Mouse (Mus musculus): Measurements from ENCODE around the gene Plrg1. TPM values are rescaled to one million over a fixed set of nuclear protein-coding genes. Genes with fewer than 3 reads are reported as not detected.

The Plrg1 gene
- polyA plus RNA-seq (2015; fragmentation: Nextera tagmentation; extraction: Ambion mirVana): 84.2 and 85.6 TPM in 2 replicates

DNA sequence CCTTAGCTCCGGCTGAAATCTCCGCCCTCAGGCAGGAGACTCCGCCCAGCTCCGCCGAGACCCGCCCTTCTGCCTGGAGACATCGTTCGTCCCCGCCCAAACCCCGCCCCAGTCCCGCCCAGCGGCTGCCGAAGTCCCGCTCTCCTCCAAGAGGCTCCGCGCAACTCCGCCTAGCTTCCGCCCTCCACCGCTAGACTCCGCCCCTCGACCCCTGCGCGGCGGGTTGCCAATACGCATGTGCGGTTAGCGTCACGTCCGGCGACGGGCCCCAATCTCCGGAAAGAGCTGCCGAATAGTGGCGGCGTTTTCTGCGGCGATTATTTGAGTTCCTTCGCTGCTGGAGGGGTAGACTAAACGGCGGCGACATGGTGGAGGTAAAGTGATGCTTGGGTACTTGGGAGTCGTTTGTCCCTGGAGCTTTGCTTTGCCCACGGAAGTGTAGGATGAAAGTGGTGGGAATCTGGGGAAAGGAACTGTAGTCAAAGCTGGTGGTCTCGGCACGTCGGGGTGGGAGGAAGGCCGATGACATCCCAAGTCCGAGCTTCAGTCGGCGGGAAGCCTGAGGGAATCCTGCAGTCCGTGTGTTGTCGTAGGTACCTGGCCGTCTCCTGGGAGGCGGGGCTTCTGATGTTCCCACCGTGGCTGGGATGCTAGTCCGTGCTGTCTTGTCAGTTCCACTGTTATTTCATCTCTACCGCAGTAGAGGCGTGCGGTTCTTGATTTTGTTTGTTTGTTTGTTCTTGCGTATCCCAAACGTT lies at the start of gene Plrg1:
Gene Plrg1, plus strand, starts transcription at position 242 of the 758 bp plus-strand sequence.
- ATAC-seq (ENCODE audit: insufficient read depth, low FRiP score, low read depth): peak; percentile 99
- Histone ChIP-seq H3K36me3 (peaks cover 15% of the 10 kb centered on the region), H3K4me1 (peaks cover 5% of the 10 kb centered on the region; the same call in 1 of the 2 replicates), H3K9ac (peak within 1 kb of the TSS; percentile 77), H3K4me2 (peak within 1 kb of the TSS; percentile 76), H3K27ac (peak within 1 kb of the TSS; percentile 75), H3K9me3 (no peaks in the 10 kb centered on the region), H3K27me3 (replicated peaks) (no peaks in the 10 kb centered on the region), H3K4me3 (replicated peaks) (peak within 1 kb of the TSS; percentile 84)
- under 1% methylated on average over 61 of the region's 61 CpGs for WGBS

GRCm38 (mm10) chr3:83007557-83007956 lies 47.8 kb upstream of the Plrg1 start, which contains the start of gene Fgg:
TSS of gene Fgg (plus strand) at chr3:83007724.
- Histone ChIP-seq H3K4me1 (no peaks in the 10 kb centered on the region), H3K36me3 (no peaks in the 10 kb centered on the region), H3K27me3 (replicated peaks) (no peaks in the 10 kb centered on the region), H3K9ac (no peak within 1 kb of the TSS), H3K27ac (no peak within 1 kb of the TSS), H3K9me3 (no peaks in the 10 kb centered on the region), H3K4me3 (replicated peaks) (no peak within 1 kb of the TSS), H3K4me2 (no peak within 1 kb of the TSS)
- WGBS: 50% methylated on average over 7 of the region's 7 CpGs
- peak; percentile 70; the same call in 1 of the 2 replicates for ATAC-seq (ENCODE audit: insufficient read depth, low FRiP score, low read depth)

DNA sequence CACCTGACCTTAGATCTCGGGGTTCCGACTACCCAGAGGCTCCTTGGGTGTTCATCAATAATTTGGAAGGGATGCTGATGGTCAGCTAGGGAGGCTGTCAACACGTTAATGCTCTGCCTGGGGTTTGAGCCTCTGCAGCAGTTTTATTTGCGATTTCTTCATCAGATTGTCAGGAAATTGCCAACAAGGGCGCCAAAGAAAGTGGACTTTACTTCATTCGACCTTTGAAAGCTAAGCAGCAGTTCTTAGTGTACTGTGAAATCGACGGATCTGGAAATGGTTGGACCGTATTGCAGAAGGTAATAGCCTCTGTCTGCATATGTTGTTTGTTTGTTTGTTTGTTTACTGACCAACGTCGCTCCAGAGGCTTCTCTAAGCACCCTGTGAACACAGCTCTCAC lies 45.0 kb upstream of the Plrg1 start:
- Histone ChIP-seq H3K4me2 (no peak overlapping the region), H3K4me1 (no peaks in the 10 kb centered on the region), H3K4me3 (replicated peaks) (no peak overlapping the region), H3K9me3 (no peaks in the 10 kb centered on the region), H3K9ac (no peak overlapping the region), H3K27ac (no peak overlapping the region), H3K27me3 (replicated peaks) (no peaks in the 10 kb centered on the region), H3K36me3 (no peaks in the 10 kb centered on the region)
- ATAC-seq (ENCODE audit: insufficient read depth, low FRiP score, low read depth): no peak
- WGBS: 74% methylated on average over 11 of the region's 11 CpGs

DNA sequence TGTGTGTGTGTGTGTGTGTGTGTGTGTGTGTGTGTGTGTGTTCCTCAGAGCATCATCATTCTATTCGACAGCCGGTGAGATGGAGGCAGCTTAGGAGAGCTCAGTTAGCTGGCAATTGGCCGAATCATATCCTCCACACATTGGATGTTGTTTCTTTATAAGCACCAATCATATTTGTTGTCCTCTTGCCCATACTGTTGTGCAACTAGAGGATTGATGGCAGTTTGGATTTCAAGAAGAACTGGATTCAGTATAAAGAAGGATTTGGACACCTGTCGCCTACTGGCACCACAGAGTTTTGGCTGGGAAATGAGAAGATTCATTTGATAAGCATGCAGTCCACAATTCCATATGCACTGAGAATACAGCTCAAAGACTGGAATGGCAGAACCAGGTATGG lies 44.2 kb upstream of the Plrg1 start:
- Histone ChIP-seq H3K9ac (no peak overlapping the region), H3K9me3 (no peaks in the 10 kb centered on the region), H3K36me3 (no peaks in the 10 kb centered on the region), H3K4me1 (no peaks in the 10 kb centered on the region), H3K4me2 (no peak overlapping the region), H3K27ac (no peak overlapping the region), H3K4me3 (replicated peaks) (no peak overlapping the region), H3K27me3 (replicated peaks) (no peaks in the 10 kb centered on the region)
- no peak for ATAC-seq (ENCODE audit: insufficient read depth, low FRiP score, low read depth)
- WGBS: 84% methylated on average over 4 of the region's 4 CpGs

DNA sequence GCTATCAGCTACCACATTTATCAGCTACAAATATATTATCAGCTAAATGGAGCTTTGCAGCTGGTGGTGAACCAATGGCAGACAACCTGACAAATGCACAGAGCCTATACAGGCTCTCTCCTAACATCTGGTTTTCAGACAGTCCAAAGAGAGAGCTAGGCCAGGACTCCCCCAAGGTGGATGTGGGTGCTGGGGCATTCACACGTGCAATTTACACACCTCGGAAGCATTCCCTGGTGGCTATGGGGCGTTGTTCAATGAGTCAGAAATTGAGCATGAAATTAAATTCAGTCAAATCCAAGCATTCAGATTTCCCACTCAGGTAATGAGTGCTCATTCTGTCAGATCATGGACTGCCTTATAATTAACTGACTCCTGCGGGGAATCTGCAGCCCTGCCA lies 43.8 kb upstream of the Plrg1 start:
- no peaks in the 10 kb centered on the region for H3K36me3 ChIP-seq
- H3K27ac ChIP-seq: no peak overlapping the region
- ATAC-seq (ENCODE audit: insufficient read depth, low FRiP score, low read depth): no peak
- H3K4me2 ChIP-seq: no peak overlapping the region
- H3K4me3 ChIP-seq (replicated peaks): no peak overlapping the region
- no peaks in the 10 kb centered on the region for H3K4me1 ChIP-seq
- 77% methylated on average over 4 of the region's 4 CpGs for WGBS
- H3K9me3 ChIP-seq: no peaks in the 10 kb centered on the region
- H3K27me3 ChIP-seq (replicated peaks): no peaks in the 10 kb centered on the region
- no peak overlapping the region for H3K9ac ChIP-seq

- H3K36me3 ChIP-seq: no peaks in the 10 kb centered on the region
- no peak overlapping the region for H3K4me2 ChIP-seq
- no peaks in the 10 kb centered on the region for H3K27me3 ChIP-seq (replicated peaks)
- no peak overlapping the region for H3K4me3 ChIP-seq (replicated peaks)
- no peaks in the 10 kb centered on the region for H3K9me3 ChIP-seq
- no peak overlapping the region for H3K9ac ChIP-seq
- ATAC-seq (ENCODE audit: insufficient read depth, low FRiP score, low read depth): no peak
- no peak overlapping the region for H3K27ac ChIP-seq
- H3K4me1 ChIP-seq: no peaks in the 10 kb centered on the region
- WGBS: 89% methylated on average over 19 of the region's 19 CpGs
Measured at GRCm38 (mm10) chr3:83012636-83013035, 42.7 kb upstream of the Plrg1 start.

- no peak for ATAC-seq (ENCODE audit: insufficient read depth, low FRiP score, low read depth)
- Histone ChIP-seq H3K36me3 (no peaks in the 10 kb centered on the region), H3K9me3 (no peaks in the 10 kb centered on the region), H3K4me3 (replicated peaks) (no peak overlapping the region), H3K9ac (no peak overlapping the region), H3K4me2 (no peak overlapping the region), H3K27me3 (replicated peaks) (no peaks in the 10 kb centered on the region), H3K27ac (no peak overlapping the region), H3K4me1 (no peaks in the 10 kb centered on the region)
- WGBS: 81% methylated on average over 10 of the region's 10 CpGs
Measured at GRCm38 (mm10) chr3:83013951-83014350, 41.4 kb upstream of the Plrg1 start.

DNA sequence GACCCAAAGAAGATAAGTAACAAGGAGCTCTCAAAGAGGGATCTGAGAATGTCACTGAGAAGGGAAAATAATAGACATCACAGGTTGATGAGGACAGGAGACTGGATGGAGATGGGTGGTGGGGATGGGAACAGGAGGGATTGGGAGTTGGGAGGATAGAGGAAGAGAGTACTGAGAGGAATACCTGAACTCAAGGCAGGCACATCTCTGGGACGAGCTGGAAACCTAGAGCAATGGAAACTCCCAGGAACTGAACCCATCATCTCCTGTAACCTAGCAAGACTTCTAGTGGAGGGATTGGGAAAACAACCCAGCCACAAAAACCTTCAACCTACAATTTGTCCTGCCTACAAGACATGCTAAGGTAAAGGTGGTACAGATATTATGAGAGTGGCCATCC lies 39.1 kb upstream of the Plrg1 start:
- Histone ChIP-seq H3K9me3 (no peaks in the 10 kb centered on the region), H3K4me2 (no peak overlapping the region), H3K4me1 (no peaks in the 10 kb centered on the region), H3K36me3 (no peaks in the 10 kb centered on the region), H3K27ac (no peak overlapping the region), H3K27me3 (replicated peaks) (no peaks in the 10 kb centered on the region), H3K4me3 (replicated peaks) (no peak overlapping the region), H3K9ac (no peak overlapping the region)
- WGBS: 82% methylated on average over 1 of the region's 1 CpGs
- ATAC-seq (ENCODE audit: insufficient read depth, low FRiP score, low read depth): no peak

GRCm38 (mm10) chr3:83020387-83020786 lies 34.9 kb upstream of the Plrg1 start:
- Histone ChIP-seq H3K9me3 (no peaks in the 10 kb centered on the region), H3K27ac (no peak overlapping the region), H3K36me3 (no peaks in the 10 kb centered on the region), H3K4me2 (no peak overlapping the region), H3K4me3 (replicated peaks) (no peak overlapping the region), H3K4me1 (no peaks in the 10 kb centered on the region), H3K27me3 (replicated peaks) (no peaks in the 10 kb centered on the region), H3K9ac (no peak overlapping the region)
- ATAC-seq (ENCODE audit: insufficient read depth, low FRiP score, low read depth): peak; percentile 27; the same call in 1 of the 2 replicates
- whole genome bisulfite sequencing: 73% methylated on average over 2 of the region's 2 CpGs

DNA sequence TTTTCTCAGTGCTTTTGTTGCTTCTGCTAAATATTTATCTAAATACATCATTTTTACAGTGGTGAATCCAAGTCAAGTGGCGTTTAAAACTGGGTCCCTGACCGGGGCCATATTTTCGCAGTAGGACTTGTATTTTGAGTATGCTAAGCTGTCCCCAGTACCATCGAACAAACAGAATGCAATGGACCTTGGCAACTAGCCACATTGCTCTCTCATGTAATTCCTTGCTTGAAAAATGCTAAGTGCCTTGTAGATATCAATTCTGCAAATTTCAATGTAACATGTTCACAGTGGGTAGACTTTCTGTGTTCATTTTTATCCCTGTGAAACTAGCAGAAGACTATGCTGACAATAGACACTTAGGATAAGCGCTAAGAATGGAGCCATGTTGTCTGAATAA lies 34.1 kb upstream of the Plrg1 start:
- Histone ChIP-seq H3K9ac (no peak overlapping the region), H3K9me3 (no peaks in the 10 kb centered on the region), H3K27ac (no peak overlapping the region), H3K27me3 (replicated peaks) (no peaks in the 10 kb centered on the region), H3K4me1 (no peaks in the 10 kb centered on the region), H3K36me3 (no peaks in the 10 kb centered on the region), H3K4me2 (no peak overlapping the region), H3K4me3 (replicated peaks) (no peak overlapping the region)
- WGBS: 74% methylated on average over 5 of the region's 5 CpGs
- ATAC-seq (ENCODE audit: insufficient read depth, low FRiP score, low read depth): no peak

DNA sequence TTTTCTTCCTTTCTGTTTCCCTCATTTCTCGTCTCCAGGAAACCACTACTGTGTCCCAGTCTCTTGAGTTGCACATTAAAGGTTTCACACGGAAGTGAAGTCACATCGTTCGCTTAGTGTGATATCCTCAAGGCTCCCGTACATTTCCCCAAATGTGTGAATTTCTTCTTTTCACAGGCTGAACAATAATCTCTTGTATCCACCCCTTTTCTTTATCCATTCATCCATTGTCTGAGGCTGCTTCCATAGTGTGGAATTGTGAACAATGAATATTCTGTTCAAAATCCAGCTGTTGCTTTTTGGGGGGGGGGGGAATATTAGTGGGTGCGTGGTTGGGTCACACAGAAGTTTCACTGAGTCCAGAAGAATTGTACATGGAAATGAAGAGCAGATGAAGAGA lies 30.3 kb upstream of the Plrg1 start:
- no peak overlapping the region for H3K9ac ChIP-seq
- H3K4me3 ChIP-seq (replicated peaks): no peak overlapping the region
- ATAC-seq (ENCODE audit: insufficient read depth, low FRiP score, low read depth): no peak
- WGBS: 78% methylated on average over 6 of the region's 6 CpGs
- H3K4me2 ChIP-seq: no peak overlapping the region
- no peak overlapping the region for H3K27ac ChIP-seq
- H3K36me3 ChIP-seq: no peaks in the 10 kb centered on the region
- no peaks in the 10 kb centered on the region for H3K27me3 ChIP-seq (replicated peaks)
- H3K4me1 ChIP-seq: no peaks in the 10 kb centered on the region
- H3K9me3 ChIP-seq: no peaks in the 10 kb centered on the region

- no peaks in the 10 kb centered on the region for H3K9me3 ChIP-seq
- no peak within 1 kb of the TSS for H3K4me3 ChIP-seq (replicated peaks)
- no peaks in the 10 kb centered on the region for H3K27me3 ChIP-seq (replicated peaks)
- H3K36me3 ChIP-seq: no peaks in the 10 kb centered on the region
- H3K4me2 ChIP-seq: no peak within 1 kb of the TSS
- H3K27ac ChIP-seq: no peak within 1 kb of the TSS
- H3K9ac ChIP-seq: no peak within 1 kb of the TSS
- ATAC-seq (ENCODE audit: insufficient read depth, low FRiP score, low read depth): no peak
- WGBS: 66% methylated on average over 9 of the region's 9 CpGs
- no peaks in the 10 kb centered on the region for H3K4me1 ChIP-seq
Measured at GRCm38 (mm10) chr3:83025475-83026301, 29.6 kb upstream of the Plrg1 start, which contains the start of gene Fga. TSS of gene Fga (plus strand) at chr3:83026076.
